Mouse (Mus musculus) gastrocnemius, postnatal 10 days (tissue): ENCODE data around the gene Kcna7. TPM values are rescaled to one million over a fixed set of nuclear protein-coding genes. Genes with fewer than 3 reads are reported as not detected.
"Not testable (repeated sequence)": the region's sequence is repeated elsewhere in the genome, so short reads cannot be mapped to it uniquely, and the experiment has no call there.

Experiments used
- DNase-seq: peaks from one replicate; pipeline ENCODE4 v3.0.0; 2021; ENCODE audit warnings: mixed read lengths
- total RNA-seq, 2 experiments: library from RNA; stranded (reverse); gene quantifications; 2 replicates each; pipeline ENCODE4 v1.2.3; 2021

Kcna7 gene
- total RNA-seq, 2 experiments from 2014 or later: 25.4 to 29.6 TPM

- DNase-seq: no peak
Observed at GRCm38 (mm10) chr7:45395129-45395541, 10.3 kb upstream of the Kcna7 start.

GRCm38 (mm10) chr7:45395578-45396336 is 9.7 kb upstream of the Kcna7 start, which contains the start of gene Snrnp70:
Gene Snrnp70 (minus strand): TSS chr7:45395742.
- DNase-seq: peak; percentile 100

GRCm38 (mm10) chr7:45396337-45396775 is 9.1 kb upstream of the Kcna7 start:
- not testable (repeated sequence) for DNase-seq

- DNase-seq: no peak
Observed at GRCm38 (mm10) chr7:45396787-45397186, 8.7 kb upstream of the Kcna7 start.

GRCm38 (mm10) chr7:45401521-45402085 is 3.9 kb upstream of the Kcna7 start:
- no peak for DNase-seq

- DNase-seq: peak; percentile 70
Observed at GRCm38 (mm10) chr7:45403532-45404261, 1.8 kb upstream of the Kcna7 start.

GRCm38 (mm10) chr7:45406157-45407156 is 1.0 kb downstream of the Kcna7 start:
- DNase-seq: peak; percentile 70

GRCm38 (mm10) chr7:45407836-45408235 is 2.4 kb downstream of the Kcna7 start:
- no peak for DNase-seq

GRCm38 (mm10) chr7:45408351-45408750 is 2.9 kb downstream of the Kcna7 start:
- peak; percentile 1 for DNase-seq

GRCm38 (mm10) chr7:45408949-45409348 is 3.5 kb downstream of the Kcna7 start:
- DNase-seq: no peak

GRCm38 (mm10) chr7:45409497-45410163 is 4.2 kb downstream of the Kcna7 start:
- DNase-seq: no peak

- DNase-seq: peak; percentile 6
Observed at GRCm38 (mm10) chr7:45412421-45412820, 7.0 kb downstream of the Kcna7 start.

- peak; percentile 39 for DNase-seq
Observed at GRCm38 (mm10) chr7:45413113-45413863, 7.8 kb downstream of the Kcna7 start, which contains the start of gene Ntf5. Gene Ntf5 (plus strand): TSS chr7:45413695.

GRCm38 (mm10) chr7:45413864-45414739 is 8.6 kb downstream of the Kcna7 start:
- DNase-seq: peak; percentile 11

- no peak for DNase-seq
Observed at GRCm38 (mm10) chr7:45414740-45415224, 9.3 kb downstream of the Kcna7 start.

- DNase-seq: no peak
Observed at GRCm38 (mm10) chr7:45415636-45416035, 10.2 kb downstream of the Kcna7 start.

GRCm38 (mm10) chr7:45417962-45418492 is 12.6 kb downstream of the Kcna7 start:
- no peak for DNase-seq

- DNase-seq: no peak
Observed at GRCm38 (mm10) chr7:45419859-45420614, 14.6 kb downstream of the Kcna7 start.
